Mouse (Mus musculus) liver (tissue): Measurements from ENCODE around the gene Cacna2d3.

Experiments used
- DNase-seq: peaks from one replicate; pipeline ENCODE4 v3.0.0-alpha.2; 2020; ENCODE audit warnings: mixed read lengths

Gene Cacna2d3

DNA sequence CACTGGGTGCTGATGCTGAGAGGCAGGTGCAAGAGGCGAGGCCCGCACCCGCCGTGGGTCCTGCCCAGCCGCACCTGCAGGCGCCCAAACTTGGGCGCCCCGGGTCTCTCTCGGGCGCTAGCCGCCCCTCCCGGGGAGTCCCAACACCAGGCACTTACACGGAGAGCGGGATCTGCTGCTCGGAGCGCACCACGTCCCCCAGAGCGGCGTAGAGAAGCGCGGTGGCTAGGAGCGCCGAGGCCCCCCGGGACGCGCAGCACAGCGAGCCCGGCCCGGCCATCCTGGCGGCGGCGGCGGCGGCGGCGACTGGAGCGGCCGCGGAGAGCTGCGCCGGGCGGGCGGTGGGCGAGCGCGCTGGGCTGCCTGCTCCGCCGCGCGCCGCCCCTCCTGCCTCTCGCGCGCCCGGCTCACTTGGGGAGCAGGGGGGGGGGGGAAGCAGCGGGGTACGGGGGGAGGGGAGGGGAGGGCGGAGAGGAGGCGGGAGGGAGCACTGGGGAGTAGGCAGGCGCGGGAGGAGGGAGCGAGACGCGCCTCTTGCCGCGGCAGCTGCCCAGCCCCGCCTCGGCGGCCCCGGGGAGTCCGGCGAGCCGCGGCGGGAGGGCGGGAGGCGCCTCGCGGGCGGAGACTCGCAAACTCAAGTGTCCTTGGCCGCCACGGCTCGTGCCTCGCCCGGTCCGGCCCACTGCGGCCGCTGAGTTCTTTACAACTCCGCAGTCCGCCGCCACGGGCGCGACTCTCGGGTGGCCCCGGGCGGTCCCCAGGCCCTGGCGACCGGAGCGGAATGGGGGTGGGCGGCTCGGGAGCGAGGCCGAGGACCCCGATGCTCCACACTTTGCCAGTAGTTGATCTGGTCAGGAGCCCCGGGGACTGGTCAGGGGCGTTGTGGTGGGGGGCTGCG, at the start of gene Cacna2d3:
TSS of gene Cacna2d3 (minus strand) at position 377 of the 898 bp plus-strand sequence.
- peak; percentile 28 for DNase-seq

DNA sequence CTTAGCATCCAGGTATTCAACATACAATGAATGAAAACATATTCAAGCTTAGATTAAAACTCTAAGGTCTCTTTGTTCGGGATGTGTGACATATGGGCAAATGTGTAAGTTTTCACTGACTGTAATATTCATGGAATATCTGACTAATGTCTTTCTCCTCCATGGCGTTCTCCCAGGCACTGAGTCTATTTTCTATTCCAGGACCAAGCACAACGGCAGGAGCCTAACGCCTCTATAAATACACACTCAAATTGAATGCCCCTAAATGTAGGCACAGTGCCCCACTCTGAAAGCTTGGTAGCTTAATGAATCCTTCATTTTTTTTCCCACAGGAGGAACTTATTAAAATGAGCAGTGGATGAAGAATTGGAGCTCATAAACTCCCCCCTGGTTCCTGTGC, 47.8 kb upstream of the Cacna2d3 start:
- DNase-seq: no peak

- DNase-seq: no peak
Measured at GRCm38 (mm10) chr14:29752876-29753275, 31.2 kb upstream of the Cacna2d3 start.

GRCm38 (mm10) chr14:29738751-29739150, 17.1 kb upstream of the Cacna2d3 start:
- no peak for DNase-seq

DNA sequence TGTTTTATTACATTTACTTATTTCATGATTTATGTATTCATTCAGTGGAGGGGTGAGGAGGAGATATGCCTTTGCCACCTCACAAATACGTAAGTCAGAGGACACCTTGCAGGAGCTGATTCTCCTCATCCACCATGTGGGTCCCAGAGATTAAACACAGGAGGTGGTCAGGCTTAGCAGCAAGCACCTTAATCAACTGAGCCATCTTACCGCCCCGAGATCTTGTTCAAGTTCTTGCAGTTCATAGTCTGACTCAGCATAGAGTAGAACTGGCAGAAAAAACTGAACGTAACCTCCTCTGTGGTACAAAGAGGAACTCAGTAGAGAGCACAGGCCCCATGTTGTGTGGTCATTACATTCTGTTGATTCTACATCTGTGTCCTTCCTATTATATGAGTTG, 8.6 kb upstream of the Cacna2d3 start:
- no peak for DNase-seq

DNA sequence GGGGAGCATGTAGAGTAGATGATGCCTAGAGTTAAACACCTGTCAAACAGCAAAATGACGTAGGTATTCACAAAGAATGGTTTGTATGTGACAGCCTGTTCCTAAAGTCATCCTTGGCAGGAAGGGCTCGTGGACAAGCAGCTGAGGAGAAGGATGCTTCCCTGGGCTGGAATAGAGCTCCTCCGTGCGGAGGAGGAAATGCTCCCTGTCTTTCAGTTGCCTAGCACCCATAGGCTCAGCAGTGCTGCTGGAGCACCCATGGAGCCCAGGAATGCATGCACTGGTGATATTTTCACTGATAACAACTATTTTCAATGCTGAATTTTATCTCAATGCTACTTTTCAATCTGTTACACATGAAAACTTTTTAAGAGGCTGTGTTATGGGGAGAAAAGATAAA, 7.3 kb upstream of the Cacna2d3 start:
- no peak for DNase-seq

DNA sequence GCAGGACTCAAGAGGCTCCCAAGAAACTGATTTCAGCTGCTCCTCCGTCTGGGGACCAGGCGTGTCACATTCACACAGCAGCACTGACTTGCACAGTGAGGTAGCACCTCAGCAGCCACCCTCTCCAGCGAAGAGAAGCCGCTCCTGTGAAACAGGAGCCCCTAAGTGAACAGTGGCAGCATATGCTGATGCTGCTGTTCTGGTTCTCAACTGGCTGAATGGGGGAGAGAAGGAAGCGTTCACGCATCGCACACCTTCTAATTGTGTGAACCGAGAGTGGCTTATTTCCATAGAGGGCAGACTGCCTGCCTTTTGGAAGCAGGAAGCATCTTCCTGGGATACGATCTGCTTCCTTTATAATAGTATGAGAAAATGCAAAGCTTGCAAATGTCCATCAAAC, 5.9 kb upstream of the Cacna2d3 start:
- no peak for DNase-seq

DNA sequence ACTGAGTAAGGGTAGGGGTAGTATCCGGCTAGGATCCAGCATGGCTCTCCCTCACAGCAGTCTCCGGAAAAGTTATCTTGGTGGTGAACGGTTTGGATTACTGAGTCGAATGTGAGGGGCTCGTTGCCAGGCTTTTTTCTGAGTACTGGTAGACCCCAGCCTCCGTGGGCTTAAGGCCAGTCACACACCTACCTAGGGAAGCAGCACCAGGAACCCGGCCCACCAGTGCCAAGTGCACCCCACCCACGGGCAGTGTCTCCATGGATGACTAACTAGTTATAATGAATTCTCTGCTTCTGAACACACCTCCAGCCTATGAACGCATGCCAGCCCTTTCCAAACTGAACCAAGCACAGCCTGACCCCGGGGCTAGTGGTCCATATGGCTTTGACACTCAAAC, 1.6 kb upstream of the Cacna2d3 start:
- no peak for DNase-seq

GRCm38 (mm10) chr14:29722386-29723221, 940 bp upstream of the Cacna2d3 start:
- peak; percentile 14 for DNase-seq

- DNase-seq: no peak
Measured at GRCm38 (mm10) chr14:29721131-29721487, 555 bp downstream of the Cacna2d3 start.

- DNase-seq: no peak
Measured at GRCm38 (mm10) chr14:29720334-29720911, 1.2 kb downstream of the Cacna2d3 start.

GRCm38 (mm10) chr14:29712621-29713020, 9.0 kb downstream of the Cacna2d3 start:
- no peak for DNase-seq

GRCm38 (mm10) chr14:29707561-29708335, 13.9 kb downstream of the Cacna2d3 start:
- no peak for DNase-seq

DNA sequence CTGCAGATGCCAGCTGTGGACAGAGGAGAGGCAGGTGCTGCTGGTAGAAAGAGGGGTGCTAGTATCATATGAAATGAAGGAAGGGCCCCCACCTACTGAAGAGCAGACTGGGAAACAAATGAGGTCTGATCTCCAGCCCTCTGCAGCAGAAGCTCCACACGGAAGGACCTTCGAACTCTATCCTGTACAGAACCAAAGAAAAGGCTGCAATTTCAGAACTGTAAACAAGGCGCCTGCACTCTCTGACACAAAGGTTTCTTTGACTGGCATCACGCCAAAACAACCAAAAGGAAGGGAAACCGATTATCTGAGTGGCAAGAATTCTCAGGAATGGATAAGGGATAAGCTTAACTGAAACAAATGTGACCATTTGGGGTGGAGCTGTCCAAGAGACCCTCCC, 18.9 kb downstream of the Cacna2d3 start:
- no peak for DNase-seq

DNA sequence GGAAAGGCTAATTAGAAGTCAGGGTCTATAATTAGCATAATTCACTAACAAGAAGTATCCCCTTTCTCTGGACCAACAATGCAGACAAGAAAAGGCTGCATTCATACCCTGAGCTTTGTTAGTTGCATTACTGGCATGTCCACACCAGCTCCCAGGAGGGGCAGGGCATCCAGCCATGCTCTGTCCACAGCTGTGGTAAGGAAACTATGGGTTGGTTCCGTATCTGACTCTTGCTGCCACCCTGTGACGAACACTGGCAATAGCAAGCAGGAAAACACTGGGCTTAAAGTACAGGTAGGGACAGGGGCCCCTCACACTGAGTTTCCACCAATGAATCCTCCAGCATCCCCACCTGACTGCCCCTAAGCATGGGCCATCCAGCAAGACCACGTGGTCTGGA, 25.5 kb downstream of the Cacna2d3 start:
- no peak for DNase-seq

GRCm38 (mm10) chr14:29672436-29673050, 49.1 kb downstream of the Cacna2d3 start:
- no peak for DNase-seq

DNA sequence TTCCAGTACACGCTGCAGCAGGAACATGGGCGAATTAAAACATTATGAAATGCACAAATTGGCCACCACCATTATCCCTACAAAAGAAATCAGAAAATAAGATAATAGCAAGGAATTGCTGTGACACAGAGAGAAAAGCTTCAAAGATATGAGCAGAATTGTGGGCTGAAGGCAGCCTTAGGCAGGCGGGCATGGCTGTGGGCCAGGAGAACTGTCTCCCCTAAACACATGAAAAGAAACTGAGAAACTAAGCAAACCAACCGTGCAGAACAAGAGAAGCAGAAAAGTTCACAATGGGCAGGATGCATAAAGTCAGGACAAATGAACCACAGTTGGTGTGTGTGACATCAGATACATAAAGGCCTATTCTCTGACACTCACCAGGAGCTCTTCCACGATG, 51.8 kb downstream of the Cacna2d3 start:
- no peak for DNase-seq

GRCm38 (mm10) chr14:29657006-29657405, 64.7 kb downstream of the Cacna2d3 start:
- DNase-seq: peak; percentile 28

DNA sequence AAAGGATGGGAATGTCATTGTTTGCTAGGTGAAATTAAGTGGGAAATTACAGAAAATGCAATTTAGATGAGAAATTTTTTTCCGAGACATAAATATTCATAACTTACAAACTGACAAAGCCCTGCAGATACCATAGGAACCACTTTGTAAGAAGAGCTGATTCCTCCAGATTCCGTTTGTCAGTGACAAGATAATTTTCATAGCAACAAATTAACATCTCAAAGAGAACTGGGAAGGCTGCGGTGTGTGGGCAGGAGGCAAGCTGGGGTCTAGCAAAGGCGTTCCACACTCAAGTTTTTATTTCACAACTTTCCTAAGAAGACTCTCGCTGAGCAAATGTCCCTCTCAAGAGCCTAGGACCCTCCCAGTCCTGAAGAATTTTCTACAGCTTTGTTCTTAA, 71.1 kb downstream of the Cacna2d3 start:
- no peak for DNase-seq

DNA sequence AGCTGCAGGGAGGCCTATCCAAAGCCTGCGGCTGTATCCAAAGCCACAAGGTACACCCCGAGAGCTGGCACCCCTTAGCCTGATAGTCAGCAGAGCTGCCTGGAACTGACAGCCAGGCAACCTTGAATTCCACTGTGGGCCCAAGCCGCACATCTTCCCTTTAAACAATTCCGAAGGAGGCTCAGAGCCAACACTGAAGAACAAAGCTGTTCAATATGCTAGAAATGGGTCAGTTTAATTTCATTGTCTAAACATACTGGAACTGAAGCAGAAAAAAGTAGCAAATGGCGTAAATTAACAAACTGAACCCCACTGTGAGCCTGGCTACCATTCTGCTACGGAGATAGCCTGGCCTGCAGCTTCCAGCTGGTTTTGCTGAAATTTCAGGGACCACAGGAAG, 72.9 kb downstream of the Cacna2d3 start:
- no peak for DNase-seq

DNA sequence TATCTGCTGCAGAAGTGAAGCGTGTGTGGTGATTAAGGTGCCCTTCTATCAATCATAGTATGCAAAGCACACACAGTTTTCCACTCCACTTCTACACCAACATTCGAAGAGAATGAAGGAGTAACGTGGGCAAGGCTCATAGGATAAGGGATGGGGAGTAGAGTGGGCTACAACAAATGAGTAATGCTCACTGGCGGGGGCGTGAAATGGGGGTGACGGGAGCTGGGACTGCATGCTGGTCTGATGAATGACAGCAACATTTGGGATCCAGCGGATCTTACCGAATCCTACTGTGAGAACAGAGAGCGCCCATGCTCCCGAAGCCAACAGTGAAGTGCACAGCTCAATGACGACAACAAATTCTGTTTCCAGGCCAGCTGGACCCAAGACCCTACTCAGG, 76.2 kb downstream of the Cacna2d3 start:
- no peak for DNase-seq

DNA sequence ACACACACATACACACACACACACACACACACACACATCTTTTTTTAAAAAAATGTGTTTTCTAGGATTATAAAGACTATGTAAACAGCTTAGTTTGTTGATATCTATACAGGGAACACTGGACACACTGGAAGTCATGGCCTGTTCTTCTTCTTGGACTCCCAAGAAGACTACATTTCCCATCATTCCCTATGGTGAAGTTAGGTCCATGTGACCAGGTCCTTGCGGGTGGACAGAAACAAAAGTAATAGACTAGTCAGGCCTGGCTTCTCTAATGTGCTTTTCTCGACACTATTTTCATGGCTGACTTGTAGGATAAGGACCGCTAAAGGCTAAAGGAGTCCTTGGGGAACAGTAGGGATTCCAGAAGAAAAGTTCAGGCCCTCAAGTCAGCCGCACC, 78.4 kb downstream of the Cacna2d3 start:
- no peak for DNase-seq
